Comparison of ENCODE assay signal across 29 mouse cellular contexts in the genomic region with DNA sequence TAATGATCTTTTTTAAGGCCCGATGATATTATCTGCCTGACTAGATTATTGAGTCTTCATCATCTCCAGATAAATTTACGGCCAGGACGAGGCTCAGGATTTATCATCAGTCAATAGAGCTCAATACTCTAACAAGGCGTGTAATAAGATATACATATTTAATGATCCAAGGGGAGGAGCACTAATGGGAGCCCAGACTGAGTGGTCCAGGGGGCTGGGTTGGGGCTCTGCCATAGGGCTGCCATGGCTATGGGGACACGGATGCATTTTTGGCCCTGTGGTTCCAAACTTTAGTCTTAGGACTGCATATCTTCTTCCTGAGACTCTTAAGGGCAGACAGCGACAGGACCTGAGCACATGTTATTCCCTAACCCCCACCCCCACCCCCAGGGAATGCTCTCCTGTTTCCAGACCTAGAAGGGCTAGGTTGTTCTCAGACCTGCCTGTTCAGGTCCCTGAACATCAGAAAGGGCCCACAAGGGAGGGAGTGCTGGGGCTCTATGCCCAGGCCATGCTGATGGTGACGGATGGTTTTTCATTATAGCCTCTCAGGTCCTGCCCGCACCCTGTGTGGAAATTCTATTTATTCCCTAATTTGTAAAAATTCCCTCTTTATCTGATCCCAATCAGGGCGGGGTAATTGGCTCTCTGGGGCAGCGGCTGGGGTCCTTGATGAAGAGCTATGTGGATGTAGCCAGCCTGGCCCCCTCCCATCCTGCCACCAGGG. TPM values are rescaled to one million over a fixed set of nuclear protein-coding genes. Genes with fewer than 3 reads are reported as not detected.
DNase-seq lines count a peak whose midpoint lies in the region; ATAC-seq and TF ChIP-seq lines count a peak whose summit lies in the region.
"Had no signal": no experiment of that assay in that cellular context is flagged by ENCODE, and none has a peak within 500 bp of the region (broad histone marks: within the 10 kb centered on the region; RNA-seq: fewer than 3 reads in every experiment).

No protein-coding gene starts in this region.

- TF ChIP-seq CTCF in hindbrain, postnatal 0 days (IDR thresholded peaks at IDR 0.05; ENCODE audit: low read depth): no peak

- H3K4me3 ChIP-seq in hindbrain, embryonic 11.5 days (ENCODE audit: low read depth, low read length): no peak overlapping the region
- no peak overlapping the region for H3K4me3 ChIP-seq in hindbrain, postnatal 0 days (ENCODE audit: low read length)
- no peak overlapping the region for H3K4me3 ChIP-seq in neural tube, embryonic 11.5 days (ENCODE audit: low read depth, low read length)
- no peak overlapping the region for H3K4me3 ChIP-seq in neural tube, embryonic 12.5 days
- H3K4me3 ChIP-seq: embryonic facial prominence, embryonic 15.5 days; erythroblast, embryonic 14.5 days; forebrain, embryonic 10.5 days; gastrocnemius, adult 2 months; heart, embryonic 13.5 days had no signal

- intact Hi-C loops in left cerebral cortex, postnatal 4 days (cut with DNase I): no loop called here

- 0 out of 2 replicates have a peak, but pooled peaks have one; percentile 56 for ATAC-seq in hindbrain, embryonic 11.5 days (ENCODE audit: low FRiP score)
- ATAC-seq in hindbrain, postnatal 0 days: no peak
- ATAC-seq in neural tube, embryonic 11.5 days (ENCODE audit: insufficient read depth, low FRiP score, low TSS enrichment): peak; percentile 48; the same call in 1 of the 2 replicates
- ATAC-seq in neural tube, embryonic 12.5 days (ENCODE audit: low FRiP score, low read depth): peak; percentile 66
- ATAC-seq: CD4-positive, CD25-positive, alpha-beta regulatory T cell, adult 4 months had no signal

- no peaks in the 10 kb centered on the region for H3K27me3 ChIP-seq in hindbrain, embryonic 11.5 days (ENCODE audit: control insufficient read depth, insufficient read depth, low read length)
- H3K27me3 ChIP-seq in hindbrain, postnatal 0 days (ENCODE audit: insufficient read depth, low read length): no peaks in the 10 kb centered on the region
- no peaks in the 10 kb centered on the region for H3K27me3 ChIP-seq in neural tube, embryonic 11.5 days (ENCODE audit: control insufficient read depth, insufficient read depth, low read length)
- no peaks in the 10 kb centered on the region for H3K27me3 ChIP-seq in neural tube, embryonic 12.5 days (replicated peaks)
- H3K27me3 ChIP-seq: embryonic facial prominence, embryonic 15.5 days; heart, embryonic 13.5 days had no signal

- WGBS in hindbrain, embryonic 11.5 days: 82% methylated on average over 10 of the region's 10 CpGs
- 68% methylated on average over 10 of the region's 10 CpGs for WGBS in hindbrain, postnatal 0 days
- WGBS in neural tube, embryonic 11.5 days: 76% methylated on average over 10 of the region's 10 CpGs
- 61% methylated on average over 10 of the region's 10 CpGs for WGBS in neural tube, embryonic 12.5 days

- no peaks in the 10 kb centered on the region for H3K9me3 ChIP-seq in hindbrain, embryonic 11.5 days (ENCODE audit: control insufficient read depth, low read length)
- H3K9me3 ChIP-seq in hindbrain, postnatal 0 days (ENCODE audit: low read length): no peaks in the 10 kb centered on the region
- H3K9me3 ChIP-seq in neural tube, embryonic 11.5 days (ENCODE audit: control insufficient read depth, low read length): no peaks in the 10 kb centered on the region
- no peaks in the 10 kb centered on the region for H3K9me3 ChIP-seq in neural tube, embryonic 12.5 days
- H3K9me3 ChIP-seq: embryonic facial prominence, embryonic 15.5 days; forebrain, embryonic 10.5 days; G1E; heart, embryonic 13.5 days had no signal

- H3K4me2 ChIP-seq in hindbrain, embryonic 11.5 days (replicated peaks; ENCODE audit: low read depth, low read length): no peak overlapping the region
- H3K4me2 ChIP-seq in hindbrain, postnatal 0 days (ENCODE audit: low read depth, low read length): no peak overlapping the region
- no peak overlapping the region for H3K4me2 ChIP-seq in neural tube, embryonic 11.5 days (ENCODE audit: low read depth)
- H3K4me2 ChIP-seq in neural tube, embryonic 12.5 days (replicated peaks): no peak overlapping the region
- H3K4me2 ChIP-seq: embryonic facial prominence, embryonic 15.5 days; heart, embryonic 13.5 days had no signal

- H3K36me3 ChIP-seq in hindbrain, embryonic 11.5 days (ENCODE audit: control insufficient read depth, insufficient read depth, low read length): no peaks in the 10 kb centered on the region
- no peaks in the 10 kb centered on the region; the same call in 1 of the 2 replicates for H3K36me3 ChIP-seq in hindbrain, postnatal 0 days (ENCODE audit: insufficient read depth, low read length)
- H3K36me3 ChIP-seq in neural tube, embryonic 11.5 days (ENCODE audit: control insufficient read depth, insufficient read depth, low read length): no peaks in the 10 kb centered on the region
- no peaks in the 10 kb centered on the region; the same call in 1 of the 2 replicates for H3K36me3 ChIP-seq in neural tube, embryonic 12.5 days

- no peak overlapping the region for H3K27ac ChIP-seq in hindbrain, embryonic 11.5 days (ENCODE audit: low read depth, low read length)
- H3K27ac ChIP-seq in hindbrain, postnatal 0 days: no peak overlapping the region
- no peak overlapping the region for H3K27ac ChIP-seq in neural tube, embryonic 11.5 days (ENCODE audit: low read depth, low read length)
- H3K27ac ChIP-seq in neural tube, embryonic 12.5 days: peak overlapping the region; percentile 42; the same call in 1 of the 2 replicates
- H3K27ac ChIP-seq: embryonic facial prominence, embryonic 15.5 days; forebrain, embryonic 10.5 days; heart, embryonic 13.5 days had no signal

- DNase-seq in hindbrain, embryonic 11.5 days (ENCODE audit: low spot score): no peak
- DNase-seq in hindbrain, postnatal 0 days (ENCODE audit: low spot score): no peak
- no peak for DNase-seq in neural tube, embryonic 11.5 days (ENCODE audit: low spot score)
- DNase-seq in neural tube, embryonic 10.5 days (ENCODE audit: extremely low spot score, low spot score): no peak
- DNase-seq in left cerebral cortex, postnatal 4 days: no peak
- DNase-seq in adrenal gland, adult (ENCODE audit: inconsistent age in 2 of 2, low spot score in 1 of 2): no peak
- DNase-seq: adrenal gland, postnatal 10 days; B cell, adult 2 months; cerebellum, adult 11 months; cerebellum, adult 8-10 months; cerebellum, postnatal 14 days; embryo, embryonic 11 days; gastrocnemius, adult 2 months; heart, postnatal 36 days had no signal

- H3K4me1 ChIP-seq in hindbrain, embryonic 11.5 days (replicated peaks; ENCODE audit: control insufficient read depth, insufficient read depth, low read length): no peaks in the 10 kb centered on the region
- no peaks in the 10 kb centered on the region for H3K4me1 ChIP-seq in hindbrain, postnatal 0 days (ENCODE audit: insufficient read depth, low read length)
- peaks cover 2% of the 10 kb centered on the region for H3K4me1 ChIP-seq in neural tube, embryonic 11.5 days (ENCODE audit: control insufficient read depth, insufficient read depth, low read length)
- peaks cover 7% of the 10 kb centered on the region for H3K4me1 ChIP-seq in neural tube, embryonic 12.5 days
- H3K4me1 ChIP-seq: embryonic facial prominence, embryonic 15.5 days had no signal

- no peak overlapping the region for H3K9ac ChIP-seq in hindbrain, embryonic 11.5 days (ENCODE audit: low read depth, low read length)
- H3K9ac ChIP-seq in hindbrain, postnatal 0 days (replicated peaks; ENCODE audit: low read length): no peak overlapping the region
- no peak overlapping the region for H3K9ac ChIP-seq in neural tube, embryonic 11.5 days (ENCODE audit: low read length)
- H3K9ac ChIP-seq in neural tube, embryonic 12.5 days: no peak overlapping the region
- H3K9ac ChIP-seq: embryonic facial prominence, embryonic 15.5 days; heart, embryonic 13.5 days had no signal

RNA-seq across cellular contexts. Expression of gene Dmap1, which starts 17.5 kb away (rescaled TPM):
- polyA plus RNA-seq in hindbrain, embryonic 11.5 days (2014; fragmentation: Nextera tagmentation; extraction: Ambion mirVana): 76.1 and 82.2 TPM in 2 replicates
- 67.5 and 75.5 TPM in 2 replicates for total RNA-seq in hindbrain, postnatal 0 days (2014; rRNA removed)
- polyA plus RNA-seq in hindbrain, postnatal 0 days (2015; fragmentation: Nextera tagmentation; extraction: Ambion mirVana): 76.5 and 81.4 TPM in 2 replicates
- 80.3 and 85.3 TPM in 2 replicates for polyA plus RNA-seq in neural tube, embryonic 11.5 days (2014; fragmentation: Nextera tagmentation; extraction: Ambion mirVana)
- polyA plus RNA-seq in neural tube, embryonic 12.5 days (2016; fragmentation: Nextera tagmentation; extraction: Ambion mirVana): 66.3 and 77.5 TPM in 2 replicates
- 10 to 100 TPM; 46.1 to 47.6 TPM for total RNA-seq in left cerebral cortex, postnatal 4 days (2021)

RNA-seq across cellular contexts. Expression of gene Gm12845, which starts 59.6 kb away (rescaled TPM):
- polyA plus RNA-seq in hindbrain, embryonic 11.5 days (2014; fragmentation: Nextera tagmentation; extraction: Ambion mirVana): not detected in 2 replicates
- not detected in 2 replicates for total RNA-seq in hindbrain, postnatal 0 days (2014; rRNA removed)
- not detected in 2 replicates for polyA plus RNA-seq in hindbrain, postnatal 0 days (2015; fragmentation: Nextera tagmentation; extraction: Ambion mirVana)
- polyA plus RNA-seq in neural tube, embryonic 11.5 days (2014; fragmentation: Nextera tagmentation; extraction: Ambion mirVana): not detected in 2 replicates
- polyA plus RNA-seq in neural tube, embryonic 12.5 days (2016; fragmentation: Nextera tagmentation; extraction: Ambion mirVana): not detected in 2 replicates
- not detected for total RNA-seq in left cerebral cortex, postnatal 4 days (2021)
- total RNA-seq: adrenal gland, postnatal 10 days; adrenal gland, postnatal 4 days; common myeloid progenitor, adult 5-6 weeks; gastrocnemius, adult 2 months; gastrocnemius, postnatal 25 days; granulocyte monocyte progenitor cell, adult 5-6 weeks; heart, postnatal 36 days had no signal
- polyA plus RNA-seq: brain, embryonic 14.5 days; CD4-positive, CD25-positive, alpha-beta regulatory T cell, adult 4 months; embryonic facial prominence, embryonic 11.5 days; embryonic facial prominence, embryonic 15.5 days; erythroblast, embryonic 14.5 days; forebrain, embryonic 10.5 days; forebrain, embryonic 14.5 days; G1E; heart, embryonic 13.5 days; heart, postnatal 0 days had no signal
